Mouse (Mus musculus) layer of hippocampus, adult 18-20 months (tissue): ENCODE measurements around the gene Gm28539. TPM values are rescaled to one million over a fixed set of nuclear protein-coding genes. Genes with fewer than 3 reads are reported as not detected.
"Not testable (repeated sequence)": the region's sequence is repeated elsewhere in the genome, so short reads cannot be mapped to it uniquely, and the experiment has no call there.

ENCODE experiments used
- DNase-seq, 2 experiments: peaks; one replicate each; pipeline ENCODE4 v3.0.0; 2022; ENCODE audit warnings: low spot score in 2 of 2
- total RNA-seq, 2 experiments: library from RNA; stranded (reverse); gene quantifications; 2 replicates each; pipeline ENCODE4 v1.2.3; 2021

Gm28539 gene
- total RNA-seq, 2 experiments from 2014 or later, result 6.6 to 7.2 TPM

- no peak for DNase-seq
Observed at GRCm38 (mm10) chr16:18955070-18955469, 118.7 kb downstream of the Gm28539 start.

DNA sequence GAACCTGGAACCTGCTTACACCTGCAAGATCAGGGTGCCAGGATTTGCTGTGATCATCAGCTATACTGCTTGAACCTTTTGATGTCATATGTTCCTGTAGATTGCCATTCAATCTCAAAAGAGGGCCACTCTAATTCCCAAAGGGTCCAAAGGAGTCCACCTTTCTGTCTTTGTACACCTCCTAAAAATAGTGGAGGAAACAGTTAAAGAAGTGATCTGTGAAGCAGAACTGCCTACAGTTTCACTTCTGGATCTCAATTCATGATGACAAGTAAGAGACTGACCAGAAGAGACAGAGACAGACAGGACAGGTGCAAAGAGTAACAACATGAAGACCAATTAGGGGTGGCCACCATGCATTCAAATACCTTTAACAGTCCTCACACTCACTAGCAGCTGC is 127.1 kb downstream of the Gm28539 start:
- no peak for DNase-seq

DNA sequence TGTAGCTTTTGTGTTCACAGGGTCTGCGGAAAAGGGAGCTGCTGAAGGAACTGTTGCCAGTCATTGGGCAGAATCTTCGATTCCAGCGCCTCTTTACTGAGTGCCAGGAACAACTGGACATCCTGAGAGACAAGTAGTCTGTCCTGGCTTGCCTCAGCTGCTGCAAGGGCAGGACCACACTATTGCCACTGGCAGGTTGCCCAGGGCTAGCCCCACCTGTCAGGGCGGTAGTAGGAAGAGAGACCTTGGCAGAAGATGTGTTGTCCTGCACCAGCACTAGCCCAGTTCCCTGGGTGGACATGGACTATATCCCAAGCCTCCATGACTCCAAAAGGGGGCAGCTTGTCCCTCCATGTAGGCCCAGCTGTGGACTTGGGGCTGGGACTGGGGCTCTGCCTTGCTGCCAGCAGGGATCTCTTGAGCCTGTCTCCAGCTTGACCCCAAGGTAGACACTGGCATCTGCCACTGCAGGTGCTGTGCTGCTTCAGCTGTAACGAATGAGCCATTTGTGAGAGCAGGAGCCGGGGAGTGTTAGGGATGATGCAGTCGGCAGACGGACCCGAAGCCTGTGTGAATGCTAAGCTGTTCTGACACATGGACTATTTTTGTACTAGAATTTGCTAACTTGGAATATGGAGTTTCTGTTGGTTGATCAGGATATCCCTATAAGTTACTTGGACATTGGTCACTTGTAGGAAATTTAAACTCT is 133.2 kb downstream of the Gm28539 start:
- DNase-seq, result peak in 1 of 2 experiments; percentile 17

DNA sequence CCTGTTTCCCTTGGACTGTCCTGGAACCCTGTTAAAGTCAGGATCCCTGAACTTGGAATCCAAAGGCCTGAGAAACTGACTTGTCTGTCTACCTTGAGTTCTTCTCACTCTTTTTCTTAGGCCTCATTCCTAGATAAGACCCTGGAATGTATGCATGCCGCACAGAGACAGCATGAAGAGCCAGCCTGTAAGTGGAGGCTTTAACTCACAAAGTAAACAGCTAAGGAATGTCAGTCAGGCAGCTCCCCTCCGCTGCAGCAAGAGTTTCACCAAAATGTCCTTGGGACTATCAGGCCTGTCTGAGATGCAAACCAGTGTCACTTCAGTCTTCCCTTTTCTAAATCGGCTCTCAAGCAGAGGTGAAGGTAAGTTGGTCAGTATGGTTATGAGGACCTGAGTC is 134.5 kb downstream of the Gm28539 start:
- no peak for DNase-seq

DNA sequence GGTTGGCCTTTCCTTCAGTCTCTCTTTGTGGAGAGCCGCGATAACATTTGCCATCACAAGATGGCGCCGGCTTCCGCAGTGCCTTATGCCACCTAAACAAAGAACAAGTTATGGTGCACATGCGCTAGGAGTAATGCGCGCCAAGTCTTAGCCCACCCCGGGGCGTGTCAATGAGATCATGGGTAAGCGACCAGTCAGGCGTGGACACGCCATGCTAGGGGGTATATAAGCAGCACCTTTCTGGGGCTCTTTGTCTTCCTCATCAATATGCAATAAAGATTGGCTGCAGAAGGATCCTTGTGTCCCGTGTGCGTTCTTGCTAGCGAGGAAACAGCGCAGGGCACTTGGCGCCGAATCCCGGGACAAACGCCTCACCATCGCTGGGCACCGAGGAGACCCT is 139.3 kb downstream of the Gm28539 start:
- not testable (repeated sequence) for DNase-seq

- no peak for DNase-seq
Observed at GRCm38 (mm10) chr16:18976315-18976714, 139.9 kb downstream of the Gm28539 start.

DNA sequence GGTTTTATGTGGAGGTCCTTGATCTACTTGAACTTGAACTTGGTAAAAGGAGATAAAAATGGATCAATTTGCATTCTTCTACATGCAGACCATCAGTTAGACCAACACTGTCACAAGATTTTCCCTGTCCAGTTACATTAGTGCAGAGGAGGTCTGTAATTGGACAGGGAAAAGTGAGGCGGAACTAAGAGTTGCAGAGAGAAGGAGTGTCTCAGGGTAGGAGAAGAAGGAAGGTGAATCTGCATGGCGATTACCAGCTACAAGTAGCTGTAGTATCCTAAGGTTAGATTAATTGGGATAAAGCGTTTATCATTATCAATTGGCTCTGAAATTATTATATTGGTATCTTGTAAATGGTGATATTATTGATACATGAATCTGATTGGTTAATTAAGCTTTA is 150.0 kb downstream of the Gm28539 start:
- no peak for DNase-seq

- no peak for DNase-seq
Observed at GRCm38 (mm10) chr16:18986860-18987259, 150.5 kb downstream of the Gm28539 start.

GRCm38 (mm10) chr16:19002610-19003389 is 166.4 kb downstream of the Gm28539 start:
- DNase-seq, result not testable (repeated sequence)

- DNase-seq, result no peak
Observed at GRCm38 (mm10) chr16:19003757-19004156, 167.4 kb downstream of the Gm28539 start.

DNA sequence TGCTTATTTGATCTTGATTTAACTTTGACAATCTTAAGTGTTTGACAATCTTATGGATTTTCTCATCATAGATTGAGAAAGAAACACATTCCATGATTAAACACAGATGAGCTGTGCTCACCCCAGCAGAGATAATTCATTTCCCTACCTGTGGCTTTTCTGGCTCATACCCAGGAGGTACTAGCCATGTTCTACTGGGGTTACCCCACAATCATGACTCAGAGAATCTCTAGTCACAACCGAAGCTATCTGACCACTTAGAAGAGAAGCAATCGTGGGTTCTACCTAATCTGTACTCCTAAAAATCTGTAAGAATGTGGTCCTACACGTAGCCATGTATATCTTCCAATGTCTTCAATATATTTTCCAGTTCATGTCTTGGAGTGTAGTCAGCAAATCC is 168.9 kb downstream of the Gm28539 start:
- no peak for DNase-seq

Other genes starting within 250 kb of the Gm28539 start
- 1 to 10 TPM; 1.6 to 2.4 TPM for gene Tbx1, start 245.9 kb upstream of the Gm28539 start, total RNA-seq
- gene Gp1bb, start 214.2 kb upstream of the Gm28539 start, total RNA-seq, result under 1 TPM in 1 of 2 experiments, not detected in 1; 0.97 TPM
- gene Gm49601, start 210.2 kb upstream of the Gm28539 start, total RNA-seq, result 100 to 1,000 TPM; 173 to 179 TPM
- gene Sept5, start 206.6 kb upstream of the Gm28539 start, total RNA-seq, result 100 to 1,000 TPM; 549 to 589 TPM
- gene Cldn5, start 59.7 kb upstream of the Gm28539 start, total RNA-seq, result 10 to 100 TPM; 33.2 to 44.5 TPM
- gene Ufd1, start 24.8 kb upstream of the Gm28539 start, total RNA-seq, result 10 to 100 TPM; 97.5 to 98.3 TPM
- 1 to 10 TPM; 2.0 to 2.2 TPM for gene Cdc45, start 24.6 kb upstream of the Gm28539 start, total RNA-seq
- 10 to 100 TPM; 24.7 to 27.8 TPM for gene 2510002D24Rik, start within 50 bp of the Gm28539 start, total RNA-seq
- 10 to 100 TPM; 33.7 to 35.0 TPM for gene Mrpl40, start 40.3 kb downstream of the Gm28539 start, total RNA-seq
- 10 to 100 TPM; 75.6 to 88.3 TPM for gene Hira, start 40.5 kb downstream of the Gm28539 start, total RNA-seq